ENCODE assay signal across 10 mouse cellular contexts in genomic region chr13:56752474-56753191, GRCm38 (mm10). TPM values are rescaled to one million over a fixed set of nuclear protein-coding genes. Genes with fewer than 3 reads are reported as not detected.
DNase-seq lines count a peak whose midpoint lies in the region; ATAC-seq lines count a peak whose summit lies in the region.
"Had no signal": no experiment of that assay in that cellular context is flagged by ENCODE, and none has a peak within 500 bp of the region (broad histone marks: within the 10 kb centered on the region; RNA-seq: fewer than 3 reads in every experiment).

No protein-coding gene starts in this region.

- under 1% methylated on average over 38 of the region's 41 CpGs for WGBS in heart, embryonic 13.5 days
- 3% methylated on average over 41 of the region's 41 CpGs for WGBS in heart, embryonic 16.5 days
- 3% methylated on average over 41 of the region's 41 CpGs for WGBS in liver, embryonic 16.5 days (ENCODE audit: insufficient replicate concordance)

- DNase-seq in heart, postnatal 10 days: no peak
- DNase-seq in R1 (ENCODE audit: low read depth, low spot score): peak; percentile 27
- DNase-seq in cerebellum, postnatal 14 days: no peak
- DNase-seq in c-Kit-positive CD71-positive TER-119-positive erythroid progenitor cells, embryonic 14.5 days (ENCODE audit: low spot score): no peak
- no peak for DNase-seq in B cell, adult 2 months

- peak overlapping the region; percentile 78 for H3K4me2 ChIP-seq in heart, embryonic 13.5 days
- H3K4me2 ChIP-seq in heart, embryonic 16.5 days (ENCODE audit: low read depth, low read length): peak overlapping the region; percentile 79
- peak overlapping the region; percentile 53 for H3K4me2 ChIP-seq in liver, embryonic 16.5 days (ENCODE audit: low read depth, low read length)

- ATAC-seq in heart, embryonic 13.5 days (ENCODE audit: extremely low read depth, insufficient number of reproducible peaks, low FRiP score, low TSS enrichment): no peak
- ATAC-seq in heart, embryonic 16.5 days (replicated peaks; ENCODE audit: extremely low read depth, insufficient read depth, low FRiP score): no peak
- no peak for ATAC-seq in liver, embryonic 16.5 days (ENCODE audit: low read depth)

- peak overlapping the region; percentile 65 for H3K9ac ChIP-seq in heart, embryonic 13.5 days
- peak overlapping the region; percentile 30 for H3K9ac ChIP-seq in heart, embryonic 16.5 days (ENCODE audit: low read length)
- no peak overlapping the region for H3K9ac ChIP-seq in liver, embryonic 16.5 days (ENCODE audit: low read depth, low read length)

- H3K4me1 ChIP-seq in heart, embryonic 13.5 days: peaks cover 37% of the 10 kb centered on the region
- H3K4me1 ChIP-seq in heart, embryonic 16.5 days (ENCODE audit: control insufficient read depth, insufficient read depth, low read length): peaks cover 9% of the 10 kb centered on the region; the same call in 1 of the 2 replicates
- H3K4me1 ChIP-seq in liver, embryonic 16.5 days (ENCODE audit: control insufficient read depth, low read depth, low read length): peaks cover 7% of the 10 kb centered on the region

- peak overlapping the region; percentile 60 for H3K4me3 ChIP-seq in heart, embryonic 13.5 days
- peak overlapping the region; percentile 52 for H3K4me3 ChIP-seq in heart, embryonic 16.5 days (ENCODE audit: low read length)
- H3K4me3 ChIP-seq in liver, embryonic 16.5 days (ENCODE audit: low read depth, low read length): peak overlapping the region; percentile 36

- H3K27ac ChIP-seq in heart, embryonic 13.5 days (replicated peaks): no peak overlapping the region
- H3K27ac ChIP-seq in heart, embryonic 16.5 days (ENCODE audit: low read length): no peak overlapping the region
- no peak overlapping the region for H3K27ac ChIP-seq in liver, embryonic 16.5 days (ENCODE audit: low read length)
- H3K27ac ChIP-seq: macrophage had no signal

- H3K36me3 ChIP-seq in heart, embryonic 13.5 days: no peaks in the 10 kb centered on the region
- no peaks in the 10 kb centered on the region for H3K36me3 ChIP-seq in heart, embryonic 16.5 days (ENCODE audit: control insufficient read depth, insufficient read depth)
- H3K36me3 ChIP-seq in liver, embryonic 16.5 days (ENCODE audit: control insufficient read depth, insufficient read depth): no peaks in the 10 kb centered on the region
- H3K36me3 ChIP-seq: G1E had no signal

- no peaks in the 10 kb centered on the region for H3K9me3 ChIP-seq in heart, embryonic 13.5 days
- no peaks in the 10 kb centered on the region for H3K9me3 ChIP-seq in heart, embryonic 16.5 days (replicated peaks; ENCODE audit: control insufficient read depth, low read length)
- no peaks in the 10 kb centered on the region for H3K9me3 ChIP-seq in liver, embryonic 16.5 days (replicated peaks; ENCODE audit: control insufficient read depth, low read length)

- peaks cover 79% of the 10 kb centered on the region for H3K27me3 ChIP-seq in heart, embryonic 13.5 days (replicated peaks)
- H3K27me3 ChIP-seq in heart, embryonic 16.5 days (ENCODE audit: control insufficient read depth, insufficient read depth, low read length): peaks cover 50% of the 10 kb centered on the region
- H3K27me3 ChIP-seq in liver, embryonic 16.5 days (ENCODE audit: control insufficient read depth, insufficient read depth, low read depth, low read length): peaks cover 42% of the 10 kb centered on the region

- intact Hi-C loops in heart, postnatal 10 days (cut with DNase I): no loop called here

RNA-seq across cellular contexts. Expression of gene Gm45623, which starts 1.0 kb away (rescaled TPM):
- 0.27 and 0.39 TPM in 2 replicates for polyA plus RNA-seq in heart, embryonic 13.5 days (2015; fragmentation: Nextera tagmentation; extraction: Ambion mirVana)
- under 1 TPM in 1 of 2 experiments, not detected in 1; 0.22 TPM for total RNA-seq in heart, postnatal 10 days (2021)
- polyA plus RNA-seq in heart, embryonic 16.5 days (2015; fragmentation: Nextera tagmentation; extraction: Ambion mirVana): 0.22 and 0.32 TPM in 2 replicates
- polyA plus RNA-seq in liver, embryonic 16.5 days (2015; fragmentation: Nextera tagmentation; extraction: Ambion mirVana): not detected in 2 replicates
- polyA plus RNA-seq: G1E, macrophage had no signal

RNA-seq across cellular contexts. Expression of gene Smad5, which starts 49.8 kb away (rescaled TPM):
- polyA plus RNA-seq in heart, embryonic 13.5 days (2015; fragmentation: Nextera tagmentation; extraction: Ambion mirVana): 16.0 and 16.7 TPM in 2 replicates
- total RNA-seq in heart, postnatal 10 days (2021): 10 to 100 TPM; 44.2 to 48.9 TPM
- 16.7 and 16.9 TPM in 2 replicates for polyA plus RNA-seq in heart, embryonic 16.5 days (2015; fragmentation: Nextera tagmentation; extraction: Ambion mirVana)
- polyA plus RNA-seq in liver, embryonic 16.5 days (2015; fragmentation: Nextera tagmentation; extraction: Ambion mirVana): 4.0 and 4.3 TPM in 2 replicates
